Mouse (Mus musculus) embryonic facial prominence, embryonic 10.5 days (tissue): ENCODE measurements at regions not wholly inside any gene's neighbourhood (a gene's known extent, or its start where the extent isn't known, plus 50 kb on each side); places are given as distances from the start of the nearest gene placed in this dataset. TPM values are rescaled to one million over a fixed set of nuclear protein-coding genes. Genes with fewer than 3 reads are reported as not detected.

Experiments used
- DNase-seq: peaks from one replicate; pipeline ENCODE4 v3.0.0-alpha.2; 2017; ENCODE audit warnings: low spot score
- H3K27ac ChIP-seq: fragments of 300-500 bp; sonication (generic); replicated peaks from 2 replicates; pipeline ENCODE4 v1.5.1; 2016; ENCODE audit warnings: mild to moderate bottlenecking
- H3K27me3 ChIP-seq: fragments of 300-500 bp; sonication (generic); replicated peaks from 2 replicates; pipeline ENCODE4 v1.6.1; 2016; ENCODE audit warnings: low read depth, mild to moderate bottlenecking; ENCODE audit not compliant: poor library complexity, severe bottlenecking
- H3K36me3 ChIP-seq: fragments of 300-500 bp; sonication (generic); replicated peaks from 2 replicates; pipeline ENCODE4 v1.6.1; 2016; ENCODE audit warnings: mild to moderate bottlenecking, moderate library complexity
- H3K4me1 ChIP-seq: fragments of 300-500 bp; sonication (generic); 2 replicates; pipeline ENCODE4 v1.6.1; 2016
- H3K4me3 ChIP-seq: fragments of 300-500 bp; sonication (generic); 2 replicates; pipeline ENCODE4 v1.5.1; 2016; ENCODE audit warnings: mild to moderate bottlenecking, moderate library complexity
- H3K9me3 ChIP-seq: fragments of 300-500 bp; sonication (generic); 2 replicates; pipeline ENCODE4 v1.6.1; 2016; ENCODE audit warnings: mild to moderate bottlenecking
- WGBS: fragments of 180-500 bp; shearing (Covaris S2); methylation state at CpG from one replicate; pipeline ENCODE4 v1.1.7; 2016; 5-methylcytosine and 5-hydroxymethylcytosine counted together
- microRNA-seq: library from miRNA; unstranded; fragments of <30 nt; microRNA quantifications from one replicate; pipeline ENCODE4, GENCODE M21; 2017

- H3K27me3 ChIP-seq = no peaks in the 10 kb centered on the region
- 72% methylated on average over 1 of the region's 1 CpGs for WGBS
These were observed 65.8 kb downstream of the Smim10l1 start for GRCm38 (mm10) chr6:133170548-133170947.

GRCm38 (mm10) chr6:133171286-133171685 is 66.6 kb downstream of the Smim10l1 start:
- no peak overlapping the region for H3K4me3 ChIP-seq
- no peaks in the 10 kb centered on the region for H3K27me3 ChIP-seq
- no peaks in the 10 kb centered on the region for H3K9me3 ChIP-seq
- 61% methylated on average over 2 of the region's 2 CpGs for WGBS
- H3K27ac ChIP-seq = no peak overlapping the region
- DNase-seq = no peak
- no peaks in the 10 kb centered on the region for H3K36me3 ChIP-seq
- H3K4me1 ChIP-seq = no peaks in the 10 kb centered on the region

More at GRCm38 (mm10) chr6:133170548-133170947, 65.8 kb downstream of the Smim10l1 start:
- Histone ChIP-seq H3K9me3 (no peaks in the 10 kb centered on the region), H3K36me3 (no peaks in the 10 kb centered on the region), H3K4me3 (no peak overlapping the region), H3K4me1 (no peaks in the 10 kb centered on the region), H3K27ac (no peak overlapping the region)
- DNase-seq = no peak

- Histone ChIP-seq H3K36me3 (no peaks in the 10 kb centered on the region), H3K4me1 (no peaks in the 10 kb centered on the region), H3K27ac (no peak overlapping the region), H3K4me3 (no peak overlapping the region), H3K27me3 (no peaks in the 10 kb centered on the region), H3K9me3 (0 out of 2 replicates have a peak, but pooled peaks cover 3% of the 10 kb centered on the region)
- 4% methylated on average over 3 of the region's 3 CpGs for WGBS
- peak; percentile 43 for DNase-seq
These were observed 85.8 kb upstream of the 5530400C23Rik start for GRCm38 (mm10) chr6:133206173-133206572.

Small RNAs in the stretch of these regions (microRNA-seq; reads per million reads assigned to microRNA genes)
- gene Gm23403 (not detected), gene Gm25019 (not detected)
